Mouse (Mus musculus) retina, adult 2 months (tissue): ENCODE results near the gene Pigp.
"Not testable (repeated sequence)": the region's sequence is repeated elsewhere in the genome, so short reads cannot be mapped to it uniquely, and the experiment has no call there.

Source experiments
- DNase-seq: peaks from one replicate; pipeline ENCODE4 v3.0.0-alpha.2; 2012; ENCODE audit warnings: low read depth, low spot score

Gene Pigp

DNA sequence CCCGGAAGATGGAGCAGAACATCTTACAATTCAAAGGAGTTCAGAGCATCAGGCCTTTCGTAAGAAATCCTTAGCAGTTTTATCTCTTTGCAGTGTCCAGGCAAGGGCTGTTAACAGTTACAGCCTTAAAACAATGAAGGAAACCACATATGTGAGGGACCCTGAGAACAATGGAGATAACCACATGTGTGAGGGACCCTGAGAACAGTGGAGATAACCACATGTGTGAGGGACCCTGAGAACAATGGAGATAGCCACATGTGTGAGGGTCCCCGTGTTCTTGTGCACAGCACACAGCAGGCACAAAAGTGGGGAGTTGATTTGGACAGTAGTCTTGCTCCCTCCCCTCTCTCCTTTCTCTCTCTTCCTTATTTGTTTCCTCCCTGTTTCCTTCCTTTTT, 13.6 kb downstream of the Pigp start:
- DNase-seq, result no peak

DNA sequence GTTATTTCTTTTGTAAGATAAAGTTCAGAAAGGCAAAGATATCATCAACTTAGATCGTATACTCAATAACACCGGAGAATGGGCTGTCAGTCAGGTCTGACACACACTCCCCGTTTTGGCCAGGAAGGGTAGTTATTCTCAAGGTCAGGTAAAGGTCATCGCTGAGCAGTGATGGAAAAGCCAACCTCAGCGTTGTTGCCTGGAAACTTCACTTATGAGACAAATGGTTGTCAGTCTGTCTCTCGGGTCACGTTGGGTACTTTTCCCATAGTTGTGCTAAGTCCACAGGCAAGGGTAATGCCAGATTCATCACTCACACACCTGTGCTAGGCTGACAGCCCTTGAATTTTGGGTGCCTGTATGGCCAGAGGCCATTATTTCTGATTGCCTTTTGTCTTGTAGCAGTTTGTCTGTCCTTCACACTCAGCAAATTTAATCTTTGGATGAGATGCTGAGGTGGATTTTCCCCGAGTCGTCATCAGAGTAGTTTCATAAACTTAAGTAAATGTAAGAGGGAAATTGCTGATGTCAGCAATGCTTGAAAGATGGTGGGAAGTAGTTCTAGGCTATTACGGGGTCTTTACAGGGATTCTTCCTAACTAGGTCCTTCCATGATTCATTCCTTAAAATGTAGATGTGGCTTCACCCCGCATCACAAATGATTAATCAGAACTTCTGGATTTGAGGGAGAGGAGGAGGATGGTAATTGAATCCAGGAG, 14.7 kb downstream of the Pigp start:
- no peak for DNase-seq

DNA sequence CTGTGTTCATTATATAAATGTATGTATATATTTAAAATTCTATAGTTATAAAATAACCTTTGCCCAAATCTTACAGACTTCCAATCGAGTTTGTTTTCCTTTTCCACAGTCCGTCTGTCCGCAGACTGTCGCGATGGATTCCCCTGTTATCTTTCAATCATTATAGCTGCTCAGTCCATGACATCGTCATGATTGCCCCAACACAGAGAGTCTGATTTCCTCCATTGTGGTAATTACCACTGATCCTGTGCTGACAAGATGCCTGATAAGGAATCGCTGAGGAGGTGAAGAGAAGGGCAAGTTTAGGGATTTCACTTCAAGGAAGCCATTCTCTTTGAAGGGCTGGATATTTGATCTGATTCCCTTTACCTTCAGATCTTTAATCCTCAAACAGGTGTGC, 15.6 kb downstream of the Pigp start:
- no peak for DNase-seq

- no peak for DNase-seq
Measured at GRCm38 (mm10) chr16:94354450-94354849, 17.2 kb downstream of the Pigp start.

DNA sequence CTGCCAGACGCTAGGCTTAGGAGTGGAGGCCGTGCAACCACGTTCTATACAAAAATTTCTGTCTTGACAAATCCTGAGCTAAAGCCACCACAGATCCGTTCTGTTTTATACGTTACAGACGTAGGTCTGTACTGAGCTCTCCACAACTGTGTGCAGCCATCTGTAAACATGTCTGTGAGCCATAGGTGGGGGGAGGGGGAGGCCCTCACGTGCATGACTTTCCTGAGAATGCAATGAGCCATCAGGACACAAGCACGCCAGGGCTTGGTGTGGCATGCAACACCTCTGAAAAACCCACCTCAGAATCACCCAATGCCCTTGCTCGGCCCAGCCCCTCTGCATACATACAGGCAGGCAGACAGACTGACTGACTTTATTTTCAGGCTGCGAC, 21.4 kb downstream of the Pigp start:
- no peak for DNase-seq

- DNase-seq, result no peak
Measured at GRCm38 (mm10) chr16:94349588-94350286, 21.9 kb downstream of the Pigp start.

DNA sequence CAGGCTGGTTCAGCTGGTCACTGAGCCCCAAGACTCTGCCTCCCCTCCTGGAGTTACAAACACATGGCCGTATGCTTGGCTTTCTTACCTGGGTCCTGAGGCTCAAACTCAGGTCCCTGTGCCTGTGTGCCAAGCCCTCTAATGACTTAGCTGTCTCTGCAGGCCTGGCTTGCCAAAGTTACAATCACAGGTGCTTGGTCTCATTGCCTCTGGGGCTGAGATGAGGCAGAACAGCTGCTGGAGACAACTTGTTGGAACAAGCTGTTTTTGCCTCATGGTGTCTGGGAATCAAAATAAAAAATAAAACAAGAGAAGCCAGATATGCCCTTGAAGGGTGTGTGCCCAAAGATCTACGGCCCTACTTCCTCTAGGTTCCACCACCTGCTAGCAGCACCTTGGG, 22.9 kb downstream of the Pigp start:
- no peak for DNase-seq

- DNase-seq, result no peak
Measured at GRCm38 (mm10) chr16:94347080-94347731, 24.4 kb downstream of the Pigp start.

- DNase-seq, result no peak
Measured at GRCm38 (mm10) chr16:94345733-94346132, 25.9 kb downstream of the Pigp start.

GRCm38 (mm10) chr16:94339164-94340160, 32.2 kb downstream of the Pigp start:
- DNase-seq, result not testable (repeated sequence)

- DNase-seq, result no peak
Measured at GRCm38 (mm10) chr16:94335656-94336055, 36.0 kb downstream of the Pigp start.

DNA sequence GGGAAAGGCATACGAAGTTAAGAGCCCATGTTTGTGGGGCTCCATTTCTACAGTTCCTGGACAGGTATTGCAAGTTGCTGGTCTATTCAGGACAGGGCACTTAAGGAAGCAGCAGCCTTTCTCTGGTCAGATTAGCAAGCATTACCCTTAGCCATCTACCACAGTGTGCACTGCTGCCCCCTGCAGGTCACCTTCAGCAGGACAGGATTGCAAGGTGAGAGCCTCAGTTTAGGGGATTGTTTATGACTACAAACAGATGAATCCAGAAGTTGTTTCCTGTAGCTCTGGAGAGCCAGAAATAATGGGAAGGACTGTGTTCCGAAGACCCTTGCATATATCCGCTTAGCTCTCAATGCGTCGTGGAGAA, 39.8 kb downstream of the Pigp start:
- DNase-seq, result no peak

DNA sequence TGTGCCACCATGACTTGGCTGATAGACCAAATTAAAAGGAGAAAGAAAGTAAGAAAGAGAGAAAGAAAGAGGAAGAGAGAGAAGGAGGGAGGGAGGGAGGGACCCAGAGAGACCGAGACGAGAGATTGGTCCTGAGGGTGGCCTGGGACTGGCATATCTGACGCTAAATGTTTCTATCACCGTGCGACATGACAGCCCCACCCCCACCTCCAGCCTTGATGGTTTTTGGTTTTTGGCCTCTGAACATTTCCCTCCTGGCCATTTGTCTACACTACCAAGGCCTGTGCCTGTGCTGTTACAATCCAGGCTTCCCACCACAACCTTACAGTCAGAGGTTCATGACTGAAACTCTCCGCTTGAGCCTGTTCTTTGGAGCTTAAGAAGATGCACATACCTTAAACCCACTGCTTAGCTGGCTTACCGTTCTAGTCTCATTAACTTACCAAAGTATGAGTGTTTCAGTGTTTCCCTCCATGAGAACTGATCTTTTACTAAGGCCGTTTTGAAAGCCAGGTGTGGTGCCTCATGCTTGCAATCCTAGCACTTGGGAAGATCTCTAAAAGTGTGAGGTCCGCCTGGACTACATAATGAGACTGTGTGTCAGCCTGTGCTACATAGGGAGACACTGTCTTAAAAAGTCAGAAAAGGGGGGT, 40.3 kb downstream of the Pigp start:
- no peak for DNase-seq

GRCm38 (mm10) chr16:94330429-94330828, 41.2 kb downstream of the Pigp start:
- DNase-seq, result no peak

- no peak for DNase-seq
Measured at GRCm38 (mm10) chr16:94328881-94329867, 42.5 kb downstream of the Pigp start.

DNA sequence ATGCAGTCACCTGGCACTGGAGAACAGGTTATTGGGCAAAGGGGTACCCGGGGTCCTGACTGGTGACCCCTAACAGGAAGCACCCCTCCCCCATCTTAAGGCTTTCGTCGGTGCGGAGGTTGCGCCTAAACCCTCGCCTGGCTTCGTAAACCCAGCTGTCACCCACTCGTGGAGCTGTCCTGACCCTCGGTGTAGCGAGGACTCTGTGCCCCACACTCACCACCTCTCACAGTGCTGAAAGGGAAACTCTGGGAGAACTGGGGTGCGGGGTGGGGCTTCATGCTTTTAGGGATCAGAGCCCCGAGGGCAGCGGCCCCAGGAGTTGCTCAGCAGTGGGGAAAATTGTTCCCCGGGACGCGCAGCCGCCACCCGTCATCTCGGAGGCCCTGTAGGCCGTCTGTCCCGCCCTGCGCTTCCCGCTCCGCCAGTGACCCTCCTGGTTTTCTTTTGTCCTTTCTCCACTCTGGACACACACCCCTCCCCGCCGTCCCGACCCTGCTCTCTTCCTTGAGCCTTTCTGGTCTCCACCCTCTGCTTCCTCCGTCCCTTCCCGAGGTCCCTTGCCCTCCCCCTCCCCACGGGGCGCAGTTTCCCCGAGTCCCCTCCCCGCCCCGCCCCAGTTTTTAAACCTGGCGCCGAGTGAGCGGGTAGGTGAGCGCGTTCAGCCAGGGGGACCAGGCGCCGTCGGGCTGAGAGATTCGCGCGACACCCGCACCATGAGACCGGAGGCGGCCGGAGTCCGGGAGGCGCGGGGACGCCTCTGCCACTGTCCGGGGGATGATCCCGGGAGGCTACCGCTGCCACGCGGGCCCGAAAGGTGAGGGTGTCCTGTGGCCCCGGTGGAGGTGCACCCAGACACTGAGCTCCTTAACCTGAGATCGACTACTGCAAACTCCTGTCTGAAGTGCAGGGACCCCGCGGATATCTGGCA, 43.6 kb downstream of the Pigp start, which contains the start of gene Ripply3:
Ripply3 (plus strand) TSS at position 640 of the 931 bp plus-strand sequence.
- DNase-seq, result no peak

- DNase-seq, result no peak
Measured at GRCm38 (mm10) chr16:94326008-94326407, 45.6 kb downstream of the Pigp start.

DNA sequence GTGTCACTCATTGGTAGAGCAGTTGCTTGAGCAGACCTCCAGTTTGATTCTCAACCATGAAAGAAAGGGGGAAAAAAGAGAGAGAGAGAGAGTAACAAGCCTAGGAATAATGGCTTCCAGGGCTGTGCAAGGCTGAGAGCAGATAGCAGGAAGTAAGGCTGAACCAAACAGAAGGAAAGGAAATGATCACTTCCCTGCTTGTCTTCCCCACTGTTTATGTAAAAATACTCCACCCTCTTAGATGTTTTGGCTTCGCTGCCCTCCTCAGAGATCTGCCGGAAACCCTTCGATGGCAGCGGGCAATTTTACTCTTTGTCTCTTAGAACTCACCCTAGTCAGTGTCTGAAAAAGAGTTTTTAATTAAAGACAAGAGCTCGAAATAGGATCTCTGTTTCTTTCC, 48.0 kb downstream of the Pigp start:
- DNase-seq, result no peak

DNA sequence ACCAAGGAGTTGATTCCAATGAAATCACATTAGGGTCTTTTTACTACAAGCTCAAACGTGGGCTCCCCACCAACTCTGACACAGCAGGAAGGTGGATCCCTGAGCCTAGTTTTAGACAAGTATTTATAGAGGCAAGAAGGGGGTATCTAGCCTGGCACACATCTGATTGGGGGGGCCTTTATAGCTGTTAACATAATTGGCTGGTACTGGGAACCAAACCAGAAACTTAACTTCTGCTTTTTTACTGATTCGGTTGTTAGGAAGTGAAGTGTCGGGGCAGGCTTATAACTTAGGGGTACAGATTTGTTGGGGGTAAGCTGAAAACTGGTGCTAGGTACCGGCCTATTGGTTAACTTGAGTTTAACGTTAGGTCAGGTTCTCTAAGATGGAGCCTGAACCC, 51.4 kb downstream of the Pigp start:
- no peak for DNase-seq
